Mouse (Mus musculus): ENCODE measurements around the gene Chst11. TPM values are rescaled to one million over a fixed set of nuclear protein-coding genes. Genes with fewer than 3 reads are reported as not detected.

The Chst11 gene
- polyA plus RNA-seq, 1 experiment from 2014 or later = 2.6 TPM

DNA sequence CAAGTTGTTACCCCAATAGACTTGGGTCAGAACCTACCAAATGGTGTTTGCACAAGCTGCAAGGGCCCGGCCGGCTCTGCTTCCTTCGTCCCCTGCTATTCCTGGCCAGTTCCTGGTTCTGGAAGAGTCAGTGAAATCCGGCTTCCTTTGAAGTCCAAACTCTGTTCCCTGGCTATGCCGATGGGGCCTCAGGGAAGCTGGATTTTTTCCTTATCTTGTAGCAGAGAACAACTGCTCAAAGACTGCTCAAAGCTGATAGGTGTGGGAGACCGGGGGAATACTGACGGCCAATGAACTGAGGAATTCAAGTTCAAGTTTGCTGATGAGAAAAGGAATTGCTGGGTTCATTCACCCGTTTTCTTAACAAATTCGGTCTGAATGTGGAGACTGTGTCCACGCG lies 13.7 kb upstream of the Chst11 start:
- ATAC-seq (ENCODE audit: low read depth) = no peak
- Histone ChIP-seq H3K36me3 (no peaks in the 10 kb centered on the region), H3K4me2 (no peak overlapping the region), H3K4me1 (replicated peaks) (no peaks in the 10 kb centered on the region), H3K27ac (replicated peaks) (no peak overlapping the region), H3K27me3 (no peaks in the 10 kb centered on the region), H3K9me3 (no peaks in the 10 kb centered on the region), H3K4me3 (no peak overlapping the region), H3K9ac (no peak overlapping the region)
- WGBS = 86% methylated on average over 11 of the region's 11 CpGs

DNA sequence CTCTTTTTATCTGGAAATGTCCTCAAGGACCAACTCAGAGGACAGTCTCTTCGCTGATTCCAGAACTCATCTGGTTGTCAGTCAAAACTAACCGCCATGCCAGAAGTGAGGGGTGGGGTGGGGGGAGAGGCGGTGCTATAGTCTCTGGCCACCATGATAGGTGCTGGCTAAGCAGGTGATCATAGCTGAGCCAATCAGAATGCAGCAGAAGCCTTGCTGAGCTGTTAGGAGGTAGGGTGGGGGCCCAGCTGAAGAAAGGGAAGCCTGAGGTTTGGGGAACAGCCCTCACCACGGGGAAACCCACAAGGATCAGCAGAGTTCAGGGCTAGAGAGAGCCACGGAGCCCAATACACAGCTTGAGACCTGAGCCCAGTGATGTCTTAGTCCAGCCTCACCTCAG lies 11.1 kb upstream of the Chst11 start:
- H3K4me1 ChIP-seq (replicated peaks) = no peaks in the 10 kb centered on the region
- no peak overlapping the region for H3K9ac ChIP-seq
- no peak overlapping the region for H3K4me3 ChIP-seq
- no peak overlapping the region for H3K4me2 ChIP-seq
- no peak for ATAC-seq (ENCODE audit: low read depth)
- no peak overlapping the region for H3K27ac ChIP-seq (replicated peaks)
- H3K9me3 ChIP-seq = no peaks in the 10 kb centered on the region
- no peaks in the 10 kb centered on the region for H3K36me3 ChIP-seq
- 82% methylated on average over 5 of the region's 5 CpGs for WGBS
- no peaks in the 10 kb centered on the region for H3K27me3 ChIP-seq

DNA sequence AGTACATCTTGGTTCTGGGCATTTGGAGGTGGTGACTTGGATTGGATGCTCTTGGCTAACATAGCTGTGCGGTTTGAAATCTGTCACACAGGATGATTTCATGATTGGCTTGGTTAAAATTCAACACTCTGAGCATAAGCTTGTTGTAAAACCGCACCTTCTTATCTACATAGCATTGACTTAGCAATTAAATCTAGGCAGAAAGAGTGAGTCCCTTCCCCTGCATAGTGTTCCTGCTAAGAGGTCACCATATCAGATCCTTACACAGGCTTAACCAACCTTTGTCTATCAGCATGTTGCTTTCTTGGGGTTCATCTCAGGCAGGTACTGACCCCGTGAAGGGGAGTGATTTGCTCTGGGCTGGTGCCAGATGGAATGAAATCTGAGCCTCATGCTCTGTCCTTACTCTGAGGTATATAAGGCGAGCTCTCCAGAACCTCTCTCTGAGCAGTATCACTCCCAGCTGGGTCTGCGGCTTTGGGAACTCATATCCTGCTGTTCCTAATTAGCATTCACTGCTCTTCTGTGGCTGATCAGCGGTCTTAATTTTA lies 10.6 kb upstream of the Chst11 start:
- Histone ChIP-seq H3K27ac (replicated peaks) (no peak overlapping the region), H3K9me3 (no peaks in the 10 kb centered on the region), H3K4me1 (replicated peaks) (no peaks in the 10 kb centered on the region), H3K27me3 (no peaks in the 10 kb centered on the region), H3K36me3 (no peaks in the 10 kb centered on the region), H3K4me3 (no peak overlapping the region), H3K4me2 (no peak overlapping the region), H3K9ac (no peak overlapping the region)
- WGBS = 65% methylated on average over 6 of the region's 6 CpGs
- no peak for ATAC-seq (ENCODE audit: low read depth)

DNA sequence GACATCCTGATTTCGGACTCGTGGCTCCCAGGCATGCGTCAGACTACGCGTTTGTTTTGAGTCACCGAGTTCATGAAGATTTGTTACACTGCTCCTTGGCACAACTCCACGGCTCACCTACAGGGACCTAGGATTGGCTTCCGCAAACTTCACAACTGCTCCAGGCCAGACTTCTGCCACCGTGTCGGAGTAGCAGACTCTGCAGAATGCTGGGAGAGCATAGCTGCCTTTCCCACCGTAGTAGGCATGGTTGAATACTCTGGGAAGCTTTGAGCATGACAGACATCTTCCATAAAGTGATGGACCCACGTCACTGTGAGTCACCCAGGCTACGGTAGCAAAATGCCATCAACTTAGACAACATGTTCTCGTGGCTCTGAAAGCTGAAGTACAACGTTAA lies 9.5 kb upstream of the Chst11 start:
- no peaks in the 10 kb centered on the region for H3K9me3 ChIP-seq
- H3K4me2 ChIP-seq = no peak overlapping the region
- no peaks in the 10 kb centered on the region for H3K36me3 ChIP-seq
- H3K4me3 ChIP-seq = no peak overlapping the region
- no peak overlapping the region for H3K27ac ChIP-seq (replicated peaks)
- no peak overlapping the region for H3K9ac ChIP-seq
- no peak for ATAC-seq (ENCODE audit: low read depth)
- no peaks in the 10 kb centered on the region for H3K4me1 ChIP-seq (replicated peaks)
- WGBS = 83% methylated on average over 15 of the region's 15 CpGs
- H3K27me3 ChIP-seq = no peaks in the 10 kb centered on the region

GRCm38 (mm10) chr10:82982286-82982685 lies 3.0 kb upstream of the Chst11 start:
- 88% methylated on average over 3 of the region's 3 CpGs for WGBS

DNA sequence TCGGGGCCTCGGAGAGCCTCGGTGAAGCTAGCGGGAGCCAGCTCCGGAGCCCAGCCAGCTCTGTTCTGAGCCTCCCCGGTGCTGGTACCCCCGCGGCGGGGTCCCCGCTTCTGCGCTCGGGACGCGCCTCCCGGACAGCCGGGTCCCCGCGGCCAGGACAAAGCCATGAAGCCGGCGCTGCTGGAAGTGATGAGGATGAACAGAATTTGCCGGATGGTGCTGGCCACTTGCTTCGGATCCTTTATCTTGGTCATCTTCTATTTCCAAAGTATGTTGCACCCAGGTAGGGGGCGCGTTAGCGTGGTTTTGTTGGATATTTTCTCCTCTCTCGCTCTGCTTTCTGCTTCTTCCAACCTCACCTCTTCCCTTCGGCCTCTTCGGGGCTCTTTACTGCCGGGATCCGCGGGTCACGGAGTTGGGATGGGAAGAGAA lies 418 bp downstream of the Chst11 start:
- Histone ChIP-seq H3K4me1 (replicated peaks) (peaks cover 55% of the 10 kb centered on the region), H3K4me3 (peak overlapping the region; percentile 84), H3K27ac (replicated peaks) (peak overlapping the region; percentile 92), H3K9me3 (no peaks in the 10 kb centered on the region), H3K27me3 (peaks cover 23% of the 10 kb centered on the region), H3K36me3 (no peaks in the 10 kb centered on the region), H3K4me2 (peak overlapping the region; percentile 95), H3K9ac (peak overlapping the region; percentile 87)
- WGBS = 0% methylated on average over 32 of the region's 32 CpGs
- peak; percentile 76 for ATAC-seq (ENCODE audit: low read depth)

More at GRCm38 (mm10) chr10:82982286-82982685, 3.0 kb upstream of the Chst11 start:
- Histone ChIP-seq H3K27ac (replicated peaks) (no peak overlapping the region), H3K27me3 (peaks cover 23% of the 10 kb centered on the region), H3K4me1 (replicated peaks) (peaks cover 24% of the 10 kb centered on the region), H3K9me3 (no peaks in the 10 kb centered on the region), H3K4me2 (no peak overlapping the region), H3K36me3 (no peaks in the 10 kb centered on the region), H3K4me3 (no peak overlapping the region), H3K9ac (no peak overlapping the region)
- ATAC-seq (ENCODE audit: low read depth) = no peak

GRCm38 (mm10) chr10:82986251-82986992 lies 1.1 kb downstream of the Chst11 start:
- WGBS = 2% methylated on average over 21 of the region's 21 CpGs
- ATAC-seq (ENCODE audit: low read depth) = peak; percentile 42
- Histone ChIP-seq H3K27me3 (peaks cover 23% of the 10 kb centered on the region), H3K36me3 (no peaks in the 10 kb centered on the region), H3K9me3 (no peaks in the 10 kb centered on the region), H3K4me1 (replicated peaks) (peaks cover 62% of the 10 kb centered on the region), H3K4me3 (peak overlapping the region; percentile 84), H3K9ac (peak overlapping the region; percentile 87), H3K27ac (replicated peaks) (peak overlapping the region; percentile 92), H3K4me2 (peak overlapping the region; percentile 95)

- ATAC-seq (ENCODE audit: low read depth) = no peak
- no peak overlapping the region for H3K27ac ChIP-seq (replicated peaks)
- 10% methylated on average over 8 of the region's 8 CpGs for WGBS
- peaks cover 23% of the 10 kb centered on the region for H3K27me3 ChIP-seq
- H3K4me1 ChIP-seq (replicated peaks) = peaks cover 68% of the 10 kb centered on the region
- H3K9ac ChIP-seq = peak overlapping the region; percentile 87
- H3K9me3 ChIP-seq = no peaks in the 10 kb centered on the region
- no peaks in the 10 kb centered on the region for H3K36me3 ChIP-seq
- peak overlapping the region; percentile 84 for H3K4me3 ChIP-seq
- peak overlapping the region; percentile 95 for H3K4me2 ChIP-seq
Measured at GRCm38 (mm10) chr10:82986993-82987349, 1.7 kb downstream of the Chst11 start.

DNA sequence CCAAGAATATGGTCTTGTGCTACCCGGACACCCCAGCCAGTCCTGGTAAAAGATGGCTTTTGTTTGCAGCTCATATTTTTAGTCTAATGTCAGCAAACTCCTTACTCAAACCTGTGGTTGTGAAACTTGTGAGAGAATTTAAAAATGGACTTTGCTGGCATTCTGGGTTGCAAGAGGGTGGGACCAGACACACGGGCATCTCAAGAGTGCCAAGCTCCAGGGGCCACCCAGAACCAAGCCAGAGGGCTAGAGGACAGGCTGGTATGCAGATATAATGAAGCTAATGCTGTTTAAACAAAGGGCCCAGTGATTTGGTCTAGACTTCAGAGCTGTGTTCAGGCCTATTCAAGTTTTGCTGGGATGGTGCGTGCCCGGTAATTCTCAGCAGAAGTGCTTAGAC lies 2.1 kb downstream of the Chst11 start:
- no peaks in the 10 kb centered on the region for H3K9me3 ChIP-seq
- WGBS = 32% methylated on average over 4 of the region's 4 CpGs
- peaks cover 20% of the 10 kb centered on the region for H3K27me3 ChIP-seq
- no peak for ATAC-seq (ENCODE audit: low read depth)
- no peaks in the 10 kb centered on the region for H3K36me3 ChIP-seq
- H3K4me3 ChIP-seq = peak overlapping the region; percentile 84
- H3K4me1 ChIP-seq (replicated peaks) = peaks cover 72% of the 10 kb centered on the region
- no peak overlapping the region for H3K27ac ChIP-seq (replicated peaks)
- peak overlapping the region; percentile 95 for H3K4me2 ChIP-seq
- peak overlapping the region; percentile 87 for H3K9ac ChIP-seq

DNA sequence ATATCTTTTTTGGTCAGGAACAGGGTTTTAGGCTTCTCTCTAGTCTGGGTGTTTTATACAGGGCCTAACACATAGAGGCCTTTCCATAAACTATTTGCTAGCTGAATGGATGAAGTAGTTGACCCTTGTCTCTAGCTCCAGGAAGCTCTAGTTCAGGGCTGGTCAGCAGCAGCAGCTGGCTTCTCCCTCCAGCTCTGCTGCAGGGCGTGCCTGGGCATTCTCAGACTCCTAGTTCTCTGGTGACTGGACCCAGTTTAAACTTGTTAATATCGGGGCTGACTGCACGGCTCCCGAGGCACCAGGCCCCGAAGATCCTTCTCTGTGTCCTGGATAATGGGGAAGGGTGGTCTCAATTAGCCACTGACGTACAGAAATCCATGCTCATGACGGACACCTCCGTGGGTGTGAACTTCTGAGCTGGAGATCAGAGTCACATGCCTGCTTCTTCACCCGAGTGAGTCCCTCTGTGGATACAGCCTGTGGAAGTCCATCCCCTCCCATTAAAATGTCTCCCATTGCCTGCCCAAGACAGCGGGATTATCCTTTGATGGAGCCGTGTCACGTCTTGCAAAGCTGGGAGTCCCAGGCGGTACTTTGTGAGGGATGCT lies 4.2 kb downstream of the Chst11 start:
- 68% methylated on average over 13 of the region's 13 CpGs for WGBS
- Histone ChIP-seq H3K4me2 (no peak overlapping the region), H3K36me3 (no peaks in the 10 kb centered on the region), H3K27me3 (0 out of 2 replicates have a peak, but pooled peaks cover under 1% of the 10 kb centered on the region), H3K9ac (no peak overlapping the region), H3K4me3 (no peak overlapping the region), H3K27ac (replicated peaks) (no peak overlapping the region), H3K9me3 (no peaks in the 10 kb centered on the region), H3K4me1 (replicated peaks) (peaks cover 65% of the 10 kb centered on the region)
- no peak for ATAC-seq (ENCODE audit: low read depth)

DNA sequence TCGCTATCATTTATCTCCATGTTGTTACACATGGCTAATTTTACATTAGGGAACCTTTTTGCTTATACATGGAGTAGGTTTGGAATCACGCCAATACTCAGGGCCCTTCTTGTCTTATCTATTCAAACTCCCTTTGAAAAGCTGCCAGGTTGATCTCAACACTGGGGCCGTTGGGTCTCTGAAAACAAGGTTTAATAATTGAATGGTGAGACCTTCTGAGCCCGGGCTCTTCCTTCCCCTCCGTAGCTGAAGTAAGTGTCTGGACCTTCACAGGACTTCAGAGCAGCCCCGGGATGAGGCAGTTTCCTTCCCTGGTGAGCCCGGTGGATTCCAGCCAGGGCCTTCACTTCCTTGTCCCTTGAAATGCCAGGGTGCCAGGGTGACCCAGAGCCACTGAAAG lies 5.6 kb downstream of the Chst11 start:
- Histone ChIP-seq H3K4me1 (replicated peaks) (peaks cover 60% of the 10 kb centered on the region), H3K4me2 (no peak overlapping the region), H3K9ac (no peak overlapping the region), H3K9me3 (no peaks in the 10 kb centered on the region), H3K27me3 (no peaks in the 10 kb centered on the region), H3K27ac (replicated peaks) (no peak overlapping the region), H3K4me3 (no peak overlapping the region), H3K36me3 (no peaks in the 10 kb centered on the region)
- ATAC-seq (ENCODE audit: low read depth) = no peak
- WGBS = 64% methylated on average over 7 of the region's 7 CpGs

- no peaks in the 10 kb centered on the region for H3K36me3 ChIP-seq
- 54% methylated on average over 10 of the region's 10 CpGs for WGBS
- H3K9ac ChIP-seq = no peak overlapping the region
- no peak overlapping the region for H3K27ac ChIP-seq (replicated peaks)
- ATAC-seq (ENCODE audit: low read depth) = no peak
- H3K4me3 ChIP-seq = no peak overlapping the region
- peaks cover 52% of the 10 kb centered on the region for H3K4me1 ChIP-seq (replicated peaks)
- no peak overlapping the region for H3K4me2 ChIP-seq
- no peaks in the 10 kb centered on the region for H3K27me3 ChIP-seq
- H3K9me3 ChIP-seq = no peaks in the 10 kb centered on the region
Measured at GRCm38 (mm10) chr10:82991756-82992519, 6.6 kb downstream of the Chst11 start.

Data from neural tube, embryonic 13.5 days (tissue).